Mouse (Mus musculus): Measurements from ENCODE around the gene Cysrt1. TPM values are rescaled to one million over a fixed set of nuclear protein-coding genes. Genes with fewer than 3 reads are reported as not detected.

Gene Cysrt1
- polyA plus RNA-seq (2014; fragmentation: Illumina TruSeq; extraction: RNeasy Lipid Tissue Mini Kit (QIAGEN cat#74804); ENCODE audit: low read depth, low replicate concordance) = 0.38 TPM

DNA sequence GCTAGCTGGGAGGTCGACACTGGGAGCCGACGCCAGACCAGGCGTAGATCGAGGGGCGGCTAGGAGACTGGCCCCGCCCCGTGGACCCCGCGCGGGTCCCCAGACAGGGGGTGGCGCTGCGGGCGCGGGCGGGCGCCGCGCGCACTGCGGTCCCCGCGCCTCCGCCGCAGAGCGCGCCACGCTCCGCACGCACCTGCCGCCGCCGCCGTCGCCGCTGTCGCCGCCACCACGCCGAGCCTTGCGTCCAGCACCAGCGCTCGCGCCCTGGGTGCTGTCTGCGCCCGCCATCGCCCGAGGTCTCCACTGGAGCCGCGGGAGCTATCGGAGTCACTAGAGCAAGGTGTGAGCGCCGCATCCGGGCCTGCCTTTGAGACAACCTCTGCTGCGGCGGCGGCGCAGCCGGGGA is at the start of gene Cysrt1, which contains the start of gene Rnf208:
Cysrt1 (minus strand) TSS at position 352 of the 406 bp plus-strand sequence.
Rnf208 (plus strand) TSS at position 155 of the 406 bp plus-strand sequence.

GRCm38 (mm10) chr2:25289651-25290050 is 47.4 kb upstream of the Cysrt1 start, which contains the start of gene Lrrc26:
Lrrc26 (plus strand) TSS chr2:25289915.

GRCm38 (mm10) chr2:25287927-25288649 is 45.8 kb upstream of the Cysrt1 start, which contains the start of gene Tmem210:
Tmem210 (plus strand) TSS chr2:25288145.

DNA sequence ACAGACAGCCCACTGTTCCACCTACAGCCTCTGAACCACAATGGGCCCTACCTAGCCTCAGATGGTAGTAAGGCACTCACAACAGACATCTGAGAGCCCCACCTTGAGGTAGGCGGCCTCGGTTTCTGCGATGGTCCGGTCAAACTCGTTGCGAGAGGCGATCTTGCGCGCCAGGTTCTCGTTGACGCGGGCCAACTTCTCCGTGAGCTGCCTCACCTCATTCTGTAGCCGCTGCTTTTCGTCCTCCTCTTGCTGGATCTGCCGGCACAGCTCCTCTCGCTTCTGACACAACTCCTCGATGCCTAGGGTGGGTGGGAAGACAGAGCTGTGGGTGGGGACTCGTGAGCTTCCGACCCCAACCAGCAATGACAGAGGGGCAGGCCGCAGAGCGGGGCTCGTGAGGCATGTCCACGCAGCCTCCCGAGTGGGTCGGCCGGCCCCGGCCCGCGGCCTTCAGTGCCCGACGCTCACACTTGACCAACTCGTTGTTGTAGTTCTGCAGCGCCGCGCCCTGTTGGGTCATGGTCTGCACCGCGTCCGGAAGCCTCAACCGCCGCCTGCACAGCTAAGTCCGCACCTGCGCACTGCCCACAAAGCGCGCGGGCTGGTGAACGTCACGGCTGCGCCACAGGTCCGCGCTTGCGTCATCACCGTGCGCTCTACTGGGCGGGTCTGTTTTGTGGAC is 29.7 kb upstream of the Cysrt1 start, which contains the start of the genes Ssna1 and Anapc2:
Ssna1 (minus strand) TSS at position 612 of the 685 bp plus-strand sequence.
Anapc2 (plus strand) TSS at position 652 of the 685 bp plus-strand sequence.

GRCm38 (mm10) chr2:25262291-25262767 is 20.1 kb upstream of the Cysrt1 start, which contains the start of gene Tprn:
Tprn (plus strand) TSS chr2:25262618.

DNA sequence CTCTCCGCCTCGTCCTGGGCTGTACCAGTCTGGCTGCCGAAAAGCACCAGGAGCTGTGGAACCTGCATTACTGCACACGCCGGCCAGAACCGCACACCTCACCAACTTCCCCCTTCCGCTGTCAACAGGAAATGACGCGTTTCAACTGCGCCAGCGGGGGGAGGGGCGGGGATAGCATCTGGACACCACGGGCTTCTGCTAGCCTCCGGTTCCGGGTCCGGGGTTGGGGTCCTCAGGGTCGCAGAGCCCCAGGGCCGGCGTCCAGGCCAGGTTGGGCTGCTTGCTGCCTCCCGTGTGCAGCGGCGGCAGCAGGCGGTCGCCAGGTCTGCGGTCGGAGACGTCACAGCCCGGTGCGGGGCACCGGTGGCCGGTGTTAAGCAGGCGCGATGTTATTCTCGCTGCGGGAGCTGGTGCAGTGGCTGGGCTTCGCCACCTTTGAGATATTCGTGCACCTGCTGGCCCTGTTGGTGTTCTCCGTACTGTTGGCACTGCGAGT is 13.1 kb upstream of the Cysrt1 start, which contains the start of gene Tmem203:
Tmem203 (plus strand) TSS at position 156 of the 496 bp plus-strand sequence.

DNA sequence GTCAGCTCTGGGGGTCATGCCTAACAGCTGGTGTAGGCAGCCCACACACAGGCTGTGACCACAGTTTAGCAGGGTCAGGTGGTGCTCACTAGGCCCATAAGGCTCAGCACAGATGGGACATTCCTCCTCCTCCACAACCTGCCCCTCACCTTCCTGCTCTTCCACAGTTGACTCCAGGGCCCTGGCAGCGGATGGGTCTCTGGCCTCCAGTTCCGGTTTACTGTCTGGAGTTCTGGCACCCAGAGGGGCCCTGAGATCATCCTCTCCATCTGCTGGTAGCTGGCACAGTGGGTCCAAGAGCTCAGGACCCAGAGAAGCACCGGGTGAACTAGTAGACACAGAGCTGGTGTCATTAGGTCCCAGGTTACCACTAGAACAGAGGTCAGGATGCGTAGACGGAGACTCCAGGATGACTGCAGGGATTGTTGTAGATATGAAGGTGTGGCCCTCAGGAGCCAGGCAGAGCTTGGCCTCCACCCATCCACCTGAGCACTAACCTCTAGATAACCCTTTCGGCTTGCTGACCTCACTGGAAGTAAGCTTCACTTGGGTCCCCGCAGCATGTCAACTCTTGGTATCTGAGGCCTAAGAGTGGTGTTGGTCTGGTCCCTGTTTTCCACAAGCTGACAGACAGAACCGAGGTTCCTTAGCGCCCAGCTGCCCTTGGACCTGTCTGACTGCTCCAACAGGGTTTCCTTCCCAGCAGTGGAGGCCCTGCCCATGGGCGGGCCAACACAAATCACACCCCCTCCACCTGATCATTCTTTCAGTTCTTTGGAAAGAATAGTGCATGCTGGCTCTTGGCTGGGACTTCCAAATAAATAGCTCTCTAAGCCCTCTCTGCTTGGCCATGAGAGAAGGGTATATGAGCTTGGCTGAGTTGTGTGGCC is 4.2 kb upstream of the Cysrt1 start, which contains the start of gene AL732309.1:
AL732309.1 (minus strand) TSS at position 681 of the 890 bp plus-strand sequence.

GRCm38 (mm10) chr2:25236614-25237013 is 5.6 kb downstream of the Cysrt1 start, which contains the start of gene Rnf224:
Rnf224 (minus strand) TSS chr2:25236787.

DNA sequence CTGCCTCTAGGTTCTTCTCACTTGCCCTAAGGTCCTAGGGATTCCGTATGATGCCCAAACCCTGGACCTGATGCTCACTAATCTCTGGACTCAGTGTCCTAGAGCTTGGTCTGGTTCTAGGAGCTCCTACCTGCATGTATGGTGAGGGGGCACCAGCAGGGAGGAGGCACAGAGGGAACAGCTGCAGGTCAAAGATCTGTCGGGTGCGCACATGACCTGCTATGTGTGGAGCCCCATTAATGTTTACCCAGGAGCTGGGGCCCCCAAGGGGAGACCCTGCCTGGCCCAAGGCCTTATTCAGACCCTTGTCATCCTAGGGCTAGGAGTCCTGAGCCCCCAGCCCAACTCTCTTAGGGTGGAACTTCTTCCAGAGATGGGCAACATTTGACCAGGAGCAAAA is 8.2 kb downstream of the Cysrt1 start, which contains the start of gene Slc34a3:
Slc34a3 (minus strand) TSS at position 315 of the 400 bp plus-strand sequence.

DNA sequence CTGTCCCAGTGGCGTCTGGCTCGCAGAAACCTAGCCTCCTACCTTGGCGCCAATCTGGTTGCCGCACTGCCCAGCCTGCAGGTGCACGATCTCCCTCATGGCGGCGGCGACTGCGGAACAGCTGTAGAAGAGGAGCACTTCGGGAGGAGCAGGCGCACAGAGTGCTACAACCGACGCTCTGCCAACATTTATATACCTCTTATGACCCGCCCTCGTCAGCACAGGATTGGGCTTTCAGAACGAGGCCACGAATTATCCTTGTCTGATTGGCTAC is 17.8 kb downstream of the Cysrt1 start, which contains the start of gene Tubb4b:
Tubb4b (minus strand) TSS at position 211 of the 274 bp plus-strand sequence.

GRCm38 (mm10) chr2:25218445-25218844 is 23.8 kb downstream of the Cysrt1 start, which contains the start of gene Fam166a:
Fam166a (plus strand) TSS chr2:25218745.

DNA sequence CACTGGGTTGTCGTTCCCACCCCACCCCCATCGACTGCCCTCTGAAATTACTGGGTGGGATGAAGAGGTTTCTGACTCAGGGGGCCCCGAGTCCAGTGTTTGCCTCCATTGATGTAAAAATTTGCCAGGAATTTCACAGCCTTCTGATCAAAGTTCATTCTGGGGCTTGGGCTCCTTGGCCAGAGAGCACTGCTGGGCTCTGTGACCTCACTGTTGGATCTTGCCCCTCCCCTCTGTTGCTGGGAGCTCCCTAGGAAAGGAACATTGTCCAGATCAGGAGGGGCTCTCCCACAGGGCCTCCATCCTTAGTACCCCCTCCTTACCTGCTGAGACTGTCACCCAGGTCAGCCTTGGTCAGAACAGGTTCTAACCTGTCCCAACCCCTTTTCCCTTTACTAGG is 27.8 kb downstream of the Cysrt1 start, which contains the start of gene Stpg3:
Stpg3 (minus strand) TSS at position 194 of the 400 bp plus-strand sequence.

DNA sequence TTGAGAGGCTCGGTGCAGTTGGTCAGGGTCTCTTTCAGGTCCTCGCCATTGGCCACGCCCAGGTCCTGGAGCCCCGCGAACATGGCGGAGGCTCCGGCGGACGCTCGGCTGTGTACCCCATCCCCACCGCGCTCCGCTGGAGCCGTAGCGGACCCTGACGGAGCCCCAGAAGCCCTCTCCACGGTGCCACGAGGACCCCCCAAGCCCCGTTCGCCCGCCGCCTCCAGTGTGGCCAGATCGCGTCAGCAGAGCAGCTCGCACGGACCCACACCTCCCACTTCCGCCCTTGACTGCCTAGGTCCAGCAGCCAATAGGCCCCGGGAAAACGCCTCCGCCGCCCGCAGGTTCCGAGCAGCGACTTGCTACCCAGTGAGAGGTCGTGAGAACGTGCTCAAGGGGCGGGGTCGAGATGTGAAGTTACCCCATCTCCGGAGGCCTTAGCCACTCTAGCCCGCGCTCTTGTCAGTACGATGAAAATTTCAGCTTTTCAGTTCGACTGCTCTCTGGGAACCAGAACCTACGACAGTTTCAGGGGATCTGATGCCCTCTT is 31.1 kb downstream of the Cysrt1 start, which contains the start of gene Nelfb:
Nelfb (minus strand) TSS at position 369 of the 550 bp plus-strand sequence.

GRCm38 (mm10) chr2:25196172-25196954 is 45.9 kb downstream of the Cysrt1 start, which contains the start of gene Tor4a:
Tor4a (minus strand) TSS chr2:25196886.

Other genes with a start within 250 kb of the Cysrt1 start
- 187 TPM for gene Nsmf, start 188.1 kb downstream of the Cysrt1 start, polyA plus RNA-seq (2014; fragmentation: Illumina TruSeq; extraction: RNeasy Lipid Tissue Mini Kit (QIAGEN cat#74804); ENCODE audit: low read depth, low replicate concordance)
- gene Entpd8, start 162.1 kb downstream of the Cysrt1 start, polyA plus RNA-seq (2014; fragmentation: Illumina TruSeq; extraction: RNeasy Lipid Tissue Mini Kit (QIAGEN cat#74804); ENCODE audit: low read depth, low replicate concordance) = 3.4 TPM
- gene Noxa1, start 147.3 kb downstream of the Cysrt1 start, polyA plus RNA-seq (2014; fragmentation: Illumina TruSeq; extraction: RNeasy Lipid Tissue Mini Kit (QIAGEN cat#74804); ENCODE audit: low read depth, low replicate concordance) = 0.26 TPM
- 6.2 TPM for gene Nrarp, start 61.7 kb downstream of the Cysrt1 start, polyA plus RNA-seq (2014; fragmentation: Illumina TruSeq; extraction: RNeasy Lipid Tissue Mini Kit (QIAGEN cat#74804); ENCODE audit: low read depth, low replicate concordance)
- gene Tor4a, start 45.6 kb downstream of the Cysrt1 start, polyA plus RNA-seq (2014; fragmentation: Illumina TruSeq; extraction: RNeasy Lipid Tissue Mini Kit (QIAGEN cat#74804); ENCODE audit: low read depth, low replicate concordance) = 24.7 TPM
- gene Nelfb, start 31.0 kb downstream of the Cysrt1 start, polyA plus RNA-seq (2014; fragmentation: Illumina TruSeq; extraction: RNeasy Lipid Tissue Mini Kit (QIAGEN cat#74804); ENCODE audit: low read depth, low replicate concordance) = 43.3 TPM
- gene Stpg3, start 27.8 kb downstream of the Cysrt1 start, polyA plus RNA-seq (2014; fragmentation: Illumina TruSeq; extraction: RNeasy Lipid Tissue Mini Kit (QIAGEN cat#74804); ENCODE audit: low read depth, low replicate concordance) = 1.8 TPM
- gene Fam166a, start 23.7 kb downstream of the Cysrt1 start, polyA plus RNA-seq (2014; fragmentation: Illumina TruSeq; extraction: RNeasy Lipid Tissue Mini Kit (QIAGEN cat#74804); ENCODE audit: low read depth, low replicate concordance) = 6.7 TPM
- gene Tubb4b, start 17.8 kb downstream of the Cysrt1 start, polyA plus RNA-seq (2014; fragmentation: Illumina TruSeq; extraction: RNeasy Lipid Tissue Mini Kit (QIAGEN cat#74804); ENCODE audit: low read depth, low replicate concordance) = 224 TPM
- not detected for gene Slc34a3, start 8.1 kb downstream of the Cysrt1 start, polyA plus RNA-seq (2014; fragmentation: Illumina TruSeq; extraction: RNeasy Lipid Tissue Mini Kit (QIAGEN cat#74804); ENCODE audit: low read depth, low replicate concordance)
- gene Rnf224, start 5.7 kb downstream of the Cysrt1 start, polyA plus RNA-seq (2014; fragmentation: Illumina TruSeq; extraction: RNeasy Lipid Tissue Mini Kit (QIAGEN cat#74804); ENCODE audit: low read depth, low replicate concordance) = not detected
- 6.8 TPM for gene Rnf208, start 197 bp downstream of the Cysrt1 start, polyA plus RNA-seq (2014; fragmentation: Illumina TruSeq; extraction: RNeasy Lipid Tissue Mini Kit (QIAGEN cat#74804); ENCODE audit: low read depth, low replicate concordance)
- gene AL732309.1, start 4.4 kb upstream of the Cysrt1 start, polyA plus RNA-seq (2014; fragmentation: Illumina TruSeq; extraction: RNeasy Lipid Tissue Mini Kit (QIAGEN cat#74804); ENCODE audit: low read depth, low replicate concordance) = 13.6 TPM
- 27.6 TPM for gene Tmem203, start 13.0 kb upstream of the Cysrt1 start, polyA plus RNA-seq (2014; fragmentation: Illumina TruSeq; extraction: RNeasy Lipid Tissue Mini Kit (QIAGEN cat#74804); ENCODE audit: low read depth, low replicate concordance)
- gene Tprn, start 20.2 kb upstream of the Cysrt1 start, polyA plus RNA-seq (2014; fragmentation: Illumina TruSeq; extraction: RNeasy Lipid Tissue Mini Kit (QIAGEN cat#74804); ENCODE audit: low read depth, low replicate concordance) = 11.7 TPM
- 57.4 TPM for gene Ssna1, start 30.0 kb upstream of the Cysrt1 start, polyA plus RNA-seq (2014; fragmentation: Illumina TruSeq; extraction: RNeasy Lipid Tissue Mini Kit (QIAGEN cat#74804); ENCODE audit: low read depth, low replicate concordance)
- gene Anapc2, start 30.0 kb upstream of the Cysrt1 start, polyA plus RNA-seq (2014; fragmentation: Illumina TruSeq; extraction: RNeasy Lipid Tissue Mini Kit (QIAGEN cat#74804); ENCODE audit: low read depth, low replicate concordance) = 70.9 TPM
- 2.1 TPM for gene Tmem210, start 45.7 kb upstream of the Cysrt1 start, polyA plus RNA-seq (2014; fragmentation: Illumina TruSeq; extraction: RNeasy Lipid Tissue Mini Kit (QIAGEN cat#74804); ENCODE audit: low read depth, low replicate concordance)
- 2.9 TPM for gene Lrrc26, start 47.5 kb upstream of the Cysrt1 start, polyA plus RNA-seq (2014; fragmentation: Illumina TruSeq; extraction: RNeasy Lipid Tissue Mini Kit (QIAGEN cat#74804); ENCODE audit: low read depth, low replicate concordance)
- gene Grin1, start 76.7 kb upstream of the Cysrt1 start, polyA plus RNA-seq (2014; fragmentation: Illumina TruSeq; extraction: RNeasy Lipid Tissue Mini Kit (QIAGEN cat#74804); ENCODE audit: low read depth, low replicate concordance) = not detected
- 44.1 TPM for gene Man1b1, start 89.9 kb upstream of the Cysrt1 start, polyA plus RNA-seq (2014; fragmentation: Illumina TruSeq; extraction: RNeasy Lipid Tissue Mini Kit (QIAGEN cat#74804); ENCODE audit: low read depth, low replicate concordance)
- 15.5 TPM for gene Dpp7, start 113.9 kb upstream of the Cysrt1 start, polyA plus RNA-seq (2014; fragmentation: Illumina TruSeq; extraction: RNeasy Lipid Tissue Mini Kit (QIAGEN cat#74804); ENCODE audit: low read depth, low replicate concordance)
- 26.4 TPM for gene Uap1l1, start 123.2 kb upstream of the Cysrt1 start, polyA plus RNA-seq (2014; fragmentation: Illumina TruSeq; extraction: RNeasy Lipid Tissue Mini Kit (QIAGEN cat#74804); ENCODE audit: low read depth, low replicate concordance)
- 1.5 TPM for gene Sapcd2, start 129.9 kb upstream of the Cysrt1 start, polyA plus RNA-seq (2014; fragmentation: Illumina TruSeq; extraction: RNeasy Lipid Tissue Mini Kit (QIAGEN cat#74804); ENCODE audit: low read depth, low replicate concordance)
- gene Entpd2, start 153.4 kb upstream of the Cysrt1 start, polyA plus RNA-seq (2014; fragmentation: Illumina TruSeq; extraction: RNeasy Lipid Tissue Mini Kit (QIAGEN cat#74804); ENCODE audit: low read depth, low replicate concordance) = 47.9 TPM
- 94.7 TPM for gene Npdc1, start 156.9 kb upstream of the Cysrt1 start, polyA plus RNA-seq (2014; fragmentation: Illumina TruSeq; extraction: RNeasy Lipid Tissue Mini Kit (QIAGEN cat#74804); ENCODE audit: low read depth, low replicate concordance)
- gene Fut7, start 180.8 kb upstream of the Cysrt1 start, polyA plus RNA-seq (2014; fragmentation: Illumina TruSeq; extraction: RNeasy Lipid Tissue Mini Kit (QIAGEN cat#74804); ENCODE audit: low read depth, low replicate concordance) = 0.61 TPM
- 204 TPM for gene Abca2, start 186.3 kb upstream of the Cysrt1 start, polyA plus RNA-seq (2014; fragmentation: Illumina TruSeq; extraction: RNeasy Lipid Tissue Mini Kit (QIAGEN cat#74804); ENCODE audit: low read depth, low replicate concordance)
- 34.4 TPM for gene Clic3, start 214.4 kb upstream of the Cysrt1 start, polyA plus RNA-seq (2014; fragmentation: Illumina TruSeq; extraction: RNeasy Lipid Tissue Mini Kit (QIAGEN cat#74804); ENCODE audit: low read depth, low replicate concordance)
- gene Paxx, start 218.6 kb upstream of the Cysrt1 start, polyA plus RNA-seq (2014; fragmentation: Illumina TruSeq; extraction: RNeasy Lipid Tissue Mini Kit (QIAGEN cat#74804); ENCODE audit: low read depth, low replicate concordance) = 79.8 TPM
- gene Ptgds, start 227.6 kb upstream of the Cysrt1 start, polyA plus RNA-seq (2014; fragmentation: Illumina TruSeq; extraction: RNeasy Lipid Tissue Mini Kit (QIAGEN cat#74804); ENCODE audit: low read depth, low replicate concordance) = 1,188 TPM